Mouse (Mus musculus) spleen, adult 2 months (tissue): ENCODE measurements around the gene Ccser1.
"Not testable (repeated sequence)": the region's sequence is repeated elsewhere in the genome, so short reads cannot be mapped to it uniquely, and the experiment has no call there.

Source experiments
- CTCF ChIP-seq: fragments of 200-500 bp; IDR thresholded peaks from 2 replicates; pipeline ENCODE4 v1.5.1; 2011; ENCODE audit warnings: mild to moderate bottlenecking, inconsistent platforms; ENCODE audit not compliant: insufficient read depth, insufficient read length, insufficient replicate concordance; ENCODE audit errors: extremely low read depth
- POLR2A ChIP-seq: fragments of 200-500 bp; IDR thresholded peaks from 2 replicates; pipeline ENCODE4 v1.6.1; 2011; ENCODE audit warnings: low read depth, low read length, inconsistent platforms

- not testable (repeated sequence) for TF ChIP-seq POLR2A, CTCF
These were observed 864.9 kb downstream of the Ccser1 start for GRCm38 (mm10) chr6:62045042-62045441.
